Mouse (Mus musculus): ENCODE measurements around the gene Ppib.

DNA sequence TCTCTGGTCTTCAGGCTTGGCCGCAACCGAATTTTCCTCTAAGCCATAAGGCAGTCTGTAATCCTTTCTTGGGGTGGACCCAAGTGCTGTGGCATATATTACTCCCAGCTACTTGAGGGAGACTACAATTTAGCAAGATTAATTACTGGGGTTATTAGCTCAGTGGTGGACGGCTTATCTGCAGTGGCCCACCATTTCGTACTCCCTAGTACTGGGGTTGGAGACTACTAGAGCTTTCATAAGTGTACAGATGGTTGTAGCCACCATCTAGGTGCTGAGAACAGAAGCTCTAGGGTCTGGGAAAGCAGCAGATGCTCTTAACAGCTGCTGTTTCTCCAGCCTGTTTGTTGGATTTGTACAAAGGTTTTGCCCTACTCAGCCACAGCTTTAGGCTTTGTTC is 964 bp downstream of the Ppib start:
- TF ChIP-seq CTCF (conservative IDR thresholded peaks at IDR 0.05; ENCODE audit: low read length) (no peak), POU5F1 (IDR thresholded peaks at IDR 0.05; ENCODE audit: borderline replicate concordance, low read length) (no peak)
